Mouse (Mus musculus): ENCODE data around the gene Cops4. TPM values are rescaled to one million over a fixed set of nuclear protein-coding genes. Genes with fewer than 3 reads are reported as not detected.

The Cops4 gene
- total and polyA plus RNA-seq, 2 experiments = 12.0 to 53.2 TPM

GRCm38 (mm10) chr5:100587626-100588025 lies 69.5 kb downstream of the Cops4 start:
- no peak for TF ChIP-seq CTCF (IDR thresholded peaks at IDR 0.05; ENCODE audit: low read depth, low read length)
- TF ChIP-seq POLR2A (IDR thresholded peaks at IDR 0.05; ENCODE audit: extremely low read depth, insufficient read depth, low read length) = no peak

GRCm38 (mm10) chr5:100590505-100590904 lies 72.4 kb downstream of the Cops4 start:
- TF ChIP-seq POLR2A (IDR thresholded peaks at IDR 0.05; ENCODE audit: extremely low read depth, insufficient read depth, low read length) = no peak
- no peak for TF ChIP-seq CTCF (IDR thresholded peaks at IDR 0.05; ENCODE audit: low read depth, low read length)
- Histone ChIP-seq H3K9ac (ENCODE audit: low read depth, low read length) (no peak overlapping the region), H3K4me3 (ENCODE audit: insufficient read depth, low read depth, low read length) (no peak overlapping the region), H3K4me1 (ENCODE audit: control insufficient read depth, insufficient read depth, low read length) (0 out of 2 replicates have a peak, but pooled peaks cover 2% of the 10 kb centered on the region), H3K36me3 (ENCODE audit: control insufficient read depth, insufficient read depth, low read length) (no peaks in the 10 kb centered on the region), H3K27me3 (ENCODE audit: control insufficient read depth, insufficient read depth, low read length) (no peaks in the 10 kb centered on the region), H3K27ac (replicated peaks; ENCODE audit: insufficient read depth, low read depth, low read length) (no peak overlapping the region), H3K79me2 (ENCODE audit: control insufficient read depth, insufficient read depth, low read length) (no peaks in the 10 kb centered on the region)
- 39% methylated on average over 5 of the region's 5 CpGs for WGBS
- DNase-seq (ENCODE audit: extremely low read depth, low read depth, low spot score) = no peak

More at GRCm38 (mm10) chr5:100587626-100588025, 69.5 kb downstream of the Cops4 start:
- peaks cover 5% of the 10 kb centered on the region for H3K4me1 ChIP-seq (ENCODE audit: control insufficient read depth, insufficient read depth, low read length)
- 0 out of 2 replicates have a peak overlapping the region, but pooled peaks have one; percentile 19 for H3K27ac ChIP-seq (replicated peaks; ENCODE audit: insufficient read depth, low read depth, low read length)
- H3K27me3 ChIP-seq (ENCODE audit: control insufficient read depth, insufficient read depth, low read length) = no peaks in the 10 kb centered on the region
- 39% methylated on average over 2 of the region's 2 CpGs for WGBS
- H3K36me3 ChIP-seq (ENCODE audit: control insufficient read depth, insufficient read depth, low read length) = no peaks in the 10 kb centered on the region
- no peak overlapping the region for H3K9ac ChIP-seq (ENCODE audit: low read depth, low read length)
- no peaks in the 10 kb centered on the region for H3K79me2 ChIP-seq (ENCODE audit: control insufficient read depth, insufficient read depth, low read length)
- H3K4me3 ChIP-seq (ENCODE audit: insufficient read depth, low read depth, low read length) = no peak overlapping the region
- DNase-seq (ENCODE audit: extremely low read depth, low read depth, low spot score) = no peak

- H3K27me3 ChIP-seq (ENCODE audit: control insufficient read depth, insufficient read depth, low read length) = no peaks in the 10 kb centered on the region
- no peak overlapping the region for H3K4me3 ChIP-seq (ENCODE audit: insufficient read depth, low read depth, low read length)
- no peaks in the 10 kb centered on the region for H3K79me2 ChIP-seq (ENCODE audit: control insufficient read depth, insufficient read depth, low read length)
- no peaks in the 10 kb centered on the region for H3K4me1 ChIP-seq (ENCODE audit: control insufficient read depth, insufficient read depth, low read length)
- TF ChIP-seq POLR2A (IDR thresholded peaks at IDR 0.05; ENCODE audit: extremely low read depth, insufficient read depth, low read length) (no peak), CTCF (IDR thresholded peaks at IDR 0.05; ENCODE audit: low read depth, low read length) (no peak)
- 90% methylated on average over 13 of the region's 13 CpGs for WGBS
- DNase-seq (ENCODE audit: extremely low read depth, low read depth, low spot score) = no peak
- H3K36me3 ChIP-seq (ENCODE audit: control insufficient read depth, insufficient read depth, low read length) = no peaks in the 10 kb centered on the region
- no peak overlapping the region for H3K27ac ChIP-seq (replicated peaks; ENCODE audit: insufficient read depth, low read depth, low read length)
- H3K9ac ChIP-seq (ENCODE audit: low read depth, low read length) = no peak overlapping the region
Observed at GRCm38 (mm10) chr5:100594803-100595467, 76.8 kb downstream of the Cops4 start.

DNA sequence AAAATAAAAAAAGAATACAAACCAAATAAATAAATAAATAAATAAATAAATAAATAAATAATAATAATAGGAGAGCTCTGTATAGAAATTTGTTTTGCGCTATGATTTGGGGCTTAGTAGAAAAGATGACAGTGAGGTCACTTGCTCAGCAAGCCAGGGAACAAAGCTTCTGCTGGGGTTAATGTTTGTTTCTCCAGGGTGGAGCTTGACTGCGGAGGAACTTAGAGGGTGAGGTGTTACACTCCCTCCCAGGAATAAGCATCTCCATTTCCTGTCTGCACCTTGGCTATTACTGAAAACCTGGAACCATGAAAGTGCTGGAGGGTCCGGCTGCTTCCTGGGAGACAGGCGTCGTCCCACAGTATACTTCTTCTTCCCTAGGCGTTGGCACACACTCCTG lies 77.9 kb downstream of the Cops4 start:
- no peak for DNase-seq (ENCODE audit: extremely low read depth, low read depth, low spot score)
- Histone ChIP-seq H3K4me1 (ENCODE audit: control insufficient read depth, insufficient read depth, low read length) (no peaks in the 10 kb centered on the region), H3K36me3 (ENCODE audit: control insufficient read depth, insufficient read depth, low read length) (no peaks in the 10 kb centered on the region), H3K27me3 (ENCODE audit: control insufficient read depth, insufficient read depth, low read length) (no peaks in the 10 kb centered on the region), H3K4me3 (ENCODE audit: insufficient read depth, low read depth, low read length) (no peak overlapping the region), H3K27ac (replicated peaks; ENCODE audit: insufficient read depth, low read depth, low read length) (no peak overlapping the region), H3K79me2 (ENCODE audit: control insufficient read depth, insufficient read depth, low read length) (no peaks in the 10 kb centered on the region), H3K9ac (ENCODE audit: low read depth, low read length) (no peak overlapping the region)
- TF ChIP-seq CTCF (IDR thresholded peaks at IDR 0.05; ENCODE audit: low read depth, low read length) (no peak), POLR2A (IDR thresholded peaks at IDR 0.05; ENCODE audit: extremely low read depth, insufficient read depth, low read length) (no peak)
- WGBS = 91% methylated on average over 6 of the region's 6 CpGs

Other genes starting within 250 kb of the Cops4 start
- gene Sec31a, start 102.1 kb upstream of the Cops4 start, total RNA-seq (2014; rRNA removed) = 76.1 and 84.8 TPM in 2 replicates
- 162 and 188 TPM in 2 replicates for gene Sec31a, start 102.1 kb upstream of the Cops4 start, polyA plus RNA-seq (2012; rRNA removed)
- gene Lin54, start 17.7 kb upstream of the Cops4 start, total RNA-seq (2014; rRNA removed) = 5.7 and 6.7 TPM in 2 replicates
- gene Lin54, start 17.7 kb upstream of the Cops4 start, polyA plus RNA-seq (2012; rRNA removed) = 2.7 and 3.5 TPM in 2 replicates
- gene Plac8, start 53.9 kb downstream of the Cops4 start, total RNA-seq (2014; rRNA removed) = 21.5 and 29.7 TPM in 2 replicates
- 11.3 and 18.2 TPM in 2 replicates for gene Plac8, start 53.9 kb downstream of the Cops4 start, polyA plus RNA-seq (2012; rRNA removed)
- gene Coq2, start 156.8 kb downstream of the Cops4 start, total RNA-seq (2014; rRNA removed) = 49.7 and 53.1 TPM in 2 replicates
- gene Coq2, start 156.8 kb downstream of the Cops4 start, polyA plus RNA-seq (2012; rRNA removed) = 48.2 and 57.7 TPM in 2 replicates
- 3.8 and 4.1 TPM in 2 replicates for gene Hpse, start 201.4 kb downstream of the Cops4 start, total RNA-seq (2014; rRNA removed)
- gene Hpse, start 201.4 kb downstream of the Cops4 start, polyA plus RNA-seq (2012; rRNA removed) = 1.3 and 1.7 TPM in 2 replicates

All from liver, adult 2 months (tissue).